ENCODE assay signal across 7 mouse cellular contexts in the genomic region with DNA sequence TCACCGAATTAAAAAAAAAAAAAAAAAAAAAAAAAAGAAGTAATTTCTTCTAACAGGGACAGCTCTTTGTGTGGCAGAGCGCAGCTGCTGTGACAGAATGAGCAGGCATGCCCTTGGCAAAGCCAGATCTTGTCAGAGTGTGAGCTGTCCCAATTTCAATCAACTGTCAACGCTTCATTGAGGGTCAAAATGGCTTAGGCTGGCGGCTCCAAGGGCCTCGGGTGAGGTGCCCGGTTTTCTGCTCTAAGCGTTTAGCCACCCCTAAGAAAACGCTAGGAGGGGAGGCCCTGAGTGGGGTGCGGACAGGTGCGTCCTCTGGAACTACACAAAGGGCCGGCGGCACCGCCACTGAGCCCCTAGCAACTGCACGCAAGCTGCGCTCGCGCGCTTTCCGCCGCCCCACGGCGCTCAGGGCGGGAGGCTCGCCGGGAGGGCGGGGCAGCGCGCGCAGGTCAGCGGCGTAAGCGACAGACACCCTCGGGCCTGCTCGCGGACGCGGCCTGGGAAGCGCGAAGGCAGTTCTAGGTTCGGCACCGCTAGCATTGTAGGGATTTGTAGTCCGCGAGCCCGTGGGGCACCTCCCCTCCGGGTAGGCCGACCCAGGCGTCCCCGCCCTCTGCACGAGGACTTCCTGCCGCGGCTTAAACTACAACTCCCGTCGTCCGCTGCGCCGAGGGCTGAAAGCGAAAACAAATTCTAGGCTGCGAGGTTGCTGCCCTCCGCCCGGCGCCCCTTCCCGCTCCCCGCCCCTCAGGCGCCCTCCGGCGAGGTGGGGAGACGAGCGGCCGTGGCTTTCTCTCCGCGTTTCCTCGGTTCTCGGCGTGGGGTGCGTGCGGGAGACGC. TPM values are rescaled to one million over a fixed set of nuclear protein-coding genes. Genes with fewer than 3 reads are reported as not detected.
DNase-seq lines count a peak whose midpoint lies in the region; ATAC-seq lines count a peak whose summit lies in the region.

No protein-coding gene starts in this region.

- WGBS in intestine, embryonic 16.5 days: under 1% methylated on average over 73 of the region's 77 CpGs
- WGBS in midbrain, embryonic 11.5 days: under 1% methylated on average over 70 of the region's 77 CpGs

- no peaks in the 10 kb centered on the region for H3K36me3 ChIP-seq in intestine, embryonic 16.5 days (ENCODE audit: control insufficient read depth, insufficient read depth, low read length)
- no peaks in the 10 kb centered on the region; the same call in 1 of the 2 replicates for H3K36me3 ChIP-seq in midbrain, embryonic 11.5 days (ENCODE audit: control insufficient read depth, insufficient read depth, low read length)

- peak overlapping the region; percentile 81 for H3K9ac ChIP-seq in intestine, embryonic 16.5 days (ENCODE audit: low read depth, low read length)
- H3K9ac ChIP-seq in midbrain, embryonic 11.5 days (ENCODE audit: low read length): peak overlapping the region; percentile 88

- DNase-seq in adrenal gland, adult 8-10 months: peak; percentile 99
- DNase-seq in embryo, embryonic 9.5 days (ENCODE audit: extremely low spot score): peak; percentile 97
- DNase-seq in gastrocnemius, postnatal 4 days (ENCODE audit: low spot score in 2 of 2): peak; percentile 89 to 97
- peak; percentile 98 to 99 for DNase-seq in left cerebral cortex, postnatal 36 days (ENCODE audit: low spot score in 2 of 2)
- DNase-seq in midbrain, embryonic 11.5 days (ENCODE audit: low spot score, missing footprints): peak; percentile 99
- peak; percentile 97 for DNase-seq in skeletal muscle tissue, adult 2 months (ENCODE audit: low read depth, low spot score)

- peaks cover 2% of the 10 kb centered on the region; the same call in 1 of the 2 replicates for H3K9me3 ChIP-seq in intestine, embryonic 16.5 days (ENCODE audit: control insufficient read depth, low read length)
- H3K9me3 ChIP-seq in midbrain, embryonic 11.5 days (ENCODE audit: control insufficient read depth, low read length): no peaks in the 10 kb centered on the region

- peak overlapping the region; percentile 99 for H3K27ac ChIP-seq in intestine, embryonic 16.5 days (ENCODE audit: low read length)
- H3K27ac ChIP-seq in midbrain, embryonic 11.5 days (ENCODE audit: low read depth, low read length): peak overlapping the region; percentile 89

- ATAC-seq in intestine, embryonic 16.5 days: peak; percentile 99
- peak; percentile 99 for ATAC-seq in midbrain, embryonic 11.5 days (ENCODE audit: low FRiP score)

- H3K4me1 ChIP-seq in intestine, embryonic 16.5 days (ENCODE audit: control insufficient read depth, insufficient read depth, low read length): peaks cover 15% of the 10 kb centered on the region
- peaks cover 24% of the 10 kb centered on the region for H3K4me1 ChIP-seq in midbrain, embryonic 11.5 days (ENCODE audit: control insufficient read depth, insufficient read depth, low read length)

- intact Hi-C loops in left cerebral cortex, postnatal 36 days (cut with DNase I): loop anchor here (5.0 kb wide), 1 partner anchor 242 kb away; the partner anchor contains the start of gene Smad1

- H3K27me3 ChIP-seq in intestine, embryonic 16.5 days (replicated peaks; ENCODE audit: control insufficient read depth, insufficient read depth, low read length): no peaks in the 10 kb centered on the region
- H3K27me3 ChIP-seq in midbrain, embryonic 11.5 days (ENCODE audit: control insufficient read depth, insufficient read depth, low read length): no peaks in the 10 kb centered on the region

- H3K4me3 ChIP-seq in intestine, embryonic 16.5 days (ENCODE audit: low read length): peak overlapping the region; percentile 76
- H3K4me3 ChIP-seq in midbrain, embryonic 11.5 days (ENCODE audit: low read depth, low read length): peak overlapping the region; percentile 93

- peak overlapping the region; percentile 66 for H3K4me2 ChIP-seq in intestine, embryonic 16.5 days (ENCODE audit: low read depth, low read length)
- peak overlapping the region; percentile 66 for H3K4me2 ChIP-seq in midbrain, embryonic 11.5 days

RNA-seq across cellular contexts. Expression of gene Otud4, which starts 0.5 kb away (rescaled TPM):
- 10 to 100 TPM; 41.6 to 58.1 (median 48.9) TPM for total RNA-seq in adrenal gland, adult 8-10 months (2022)
- total RNA-seq in gastrocnemius, postnatal 4 days (2021): 10 to 100 TPM; 54.7 to 65.1 TPM
- 8.4 and 8.6 TPM in 2 replicates for polyA plus RNA-seq in intestine, embryonic 16.5 days (2015; fragmentation: Nextera tagmentation; extraction: Ambion mirVana)
- 10 to 100 TPM; 36.6 to 38.6 TPM for total RNA-seq in left cerebral cortex, postnatal 36 days (2021)
- polyA plus RNA-seq in midbrain, embryonic 11.5 days (2014; fragmentation: Nextera tagmentation; extraction: Ambion mirVana): 22.2 and 22.7 TPM in 2 replicates

Comparison
In these comparisons a context has a peak if more than half of its experiments do, and no peak if none do; other contexts are left out.
1. Peak in every context shown above with its lines: DNase-seq, ATAC-seq, H3K4me3 ChIP-seq and H3K27ac ChIP-seq.